Mouse (Mus musculus) midbrain, embryonic 13.5 days (tissue): Measurements from ENCODE around the gene Sympk. TPM values are rescaled to one million over a fixed set of nuclear protein-coding genes. Genes with fewer than 3 reads are reported as not detected.

Experiments used
- ATAC-seq: fragments of 200-750 bp; cut with Nextera tagmentation; 2 replicates; pipeline ENCODE4 v1.8.0; 2017; ENCODE audit warnings: mild to moderate bottlenecking, moderate TSS enrichment, moderate library complexity
- H3K27ac ChIP-seq: fragments of 300-500 bp; sonication (generic); 2 replicates; pipeline ENCODE4 v1.5.1; 2015; ENCODE audit warnings: inconsistent platforms, mild to moderate bottlenecking, moderate library complexity
- H3K27me3 ChIP-seq: fragments of 300-500 bp; sonication (generic); 2 replicates; pipeline ENCODE4 v1.6.1; 2015; ENCODE audit warnings: mild to moderate bottlenecking, inconsistent platforms
- H3K36me3 ChIP-seq: fragments of 300-500 bp; sonication (generic); 2 replicates; pipeline ENCODE4 v1.6.1; 2015; ENCODE audit warnings: mild to moderate bottlenecking, inconsistent platforms
- H3K4me1 ChIP-seq: fragments of 300-500 bp; sonication (generic); replicated peaks from 2 replicates; pipeline ENCODE4 v1.6.1; 2015; ENCODE audit warnings: inconsistent platforms
- H3K4me2 ChIP-seq: fragments of 300-500 bp; sonication (generic); replicated peaks from 2 replicates; pipeline ENCODE4 v1.6.1; 2015; ENCODE audit warnings: moderate library complexity, mild to moderate bottlenecking, inconsistent platforms
- H3K4me3 ChIP-seq: fragments of 300-500 bp; sonication (generic); replicated peaks from 2 replicates; pipeline ENCODE4 v1.5.1; 2015; ENCODE audit warnings: mild to moderate bottlenecking, inconsistent platforms
- H3K9ac ChIP-seq: fragments of 300-500 bp; sonication (generic); replicated peaks from 2 replicates; pipeline ENCODE4 v1.6.1; 2015; ENCODE audit warnings: mild to moderate bottlenecking, inconsistent platforms
- H3K9me3 ChIP-seq: fragments of 300-500 bp; sonication (generic); 2 replicates; pipeline ENCODE4 v1.6.1; 2016; ENCODE audit warnings: mild to moderate bottlenecking, inconsistent platforms
- whole genome bisulfite sequencing: fragments of 180-500 bp; shearing (Covaris S2); methylation state at CpG from one replicate; pipeline ENCODE4 v1.1.7; 2015; 5-methylcytosine and 5-hydroxymethylcytosine counted together
- polyA plus RNA-seq: library from polyadenylated mRNA; unstranded; fragments of >200 nt; fragmentation: Nextera tagmentation; extraction: Ambion mirVana; gene quantifications from 2 replicates; pipeline ENCODE4 v1.2.1, GENCODE M21; 2015

The Sympk gene
- polyA plus RNA-seq, 1 experiment from 2014 or later, result 37.2 TPM

DNA sequence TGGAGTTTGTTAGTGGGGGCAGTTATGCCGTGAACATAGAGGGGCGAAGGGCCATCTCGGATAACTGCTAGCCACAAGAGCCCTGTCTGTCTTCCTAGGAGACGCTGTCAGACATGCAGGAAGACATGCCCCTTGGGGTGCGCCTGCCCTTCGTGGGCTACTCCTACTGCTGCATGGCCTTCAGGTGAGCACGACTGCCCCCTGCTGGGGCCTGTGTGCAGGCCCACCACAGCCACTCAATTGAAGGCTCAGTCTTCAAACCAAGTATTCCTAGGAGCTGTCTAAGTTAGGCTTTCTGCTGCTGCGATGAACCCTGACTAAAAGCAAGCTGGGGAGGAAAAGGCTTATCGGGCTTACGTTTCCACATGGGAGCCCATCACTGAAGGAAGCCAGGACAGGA lies 64.6 kb downstream of the Sympk start:
- H3K9me3 ChIP-seq, result no peaks in the 10 kb centered on the region
- H3K4me1 ChIP-seq, result peaks cover 38% of the 10 kb centered on the region
- peaks cover 60% of the 10 kb centered on the region for H3K36me3 ChIP-seq

DNA sequence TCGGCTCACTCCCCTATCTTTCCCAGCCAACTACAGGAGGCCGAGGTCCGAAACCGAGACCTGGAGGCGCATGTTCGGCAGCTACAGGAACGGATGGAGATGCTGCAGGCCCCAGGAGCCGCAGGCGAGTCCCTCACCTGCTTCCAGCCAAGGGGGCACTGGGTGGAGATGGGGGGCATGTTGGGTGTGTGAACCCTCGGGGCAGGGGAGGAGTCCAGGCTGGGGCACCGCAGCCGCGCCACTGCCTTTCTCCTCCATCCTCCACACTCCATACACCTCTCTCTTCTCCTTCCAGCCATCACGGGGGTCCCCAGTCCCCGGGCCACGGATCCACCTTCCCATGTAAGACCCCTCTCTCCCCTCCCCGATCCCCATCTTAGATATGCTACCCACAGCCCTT lies 67.7 kb downstream of the Sympk start:
- Histone ChIP-seq H3K4me3 (0 out of 2 replicates have a peak overlapping the region, but pooled peaks have one; percentile 63), H3K27ac (peak overlapping the region; percentile 39; the same call in 1 of the 2 replicates), H3K36me3 (peaks cover 48% of the 10 kb centered on the region), H3K9ac (peak overlapping the region; percentile 11; the same call in 1 of the 2 replicates), H3K27me3 (peaks cover 38% of the 10 kb centered on the region), H3K4me1 (peaks cover 51% of the 10 kb centered on the region), H3K4me2 (peak overlapping the region; percentile 98; the same call in 1 of the 2 replicates), H3K9me3 (no peaks in the 10 kb centered on the region)
- 23% methylated on average over 12 of the region's 17 CpGs for WGBS
- ATAC-seq, result no peak

More for the DNA sequence above, 64.6 kb downstream of the Sympk start:
- Histone ChIP-seq H3K4me3 (no peak overlapping the region), H3K9ac (no peak overlapping the region), H3K4me2 (no peak overlapping the region), H3K27ac (no peak overlapping the region), H3K27me3 (peaks cover 28% of the 10 kb centered on the region)
- WGBS, result 43% methylated on average over 10 of the region's 10 CpGs
- ATAC-seq, result no peak

DNA sequence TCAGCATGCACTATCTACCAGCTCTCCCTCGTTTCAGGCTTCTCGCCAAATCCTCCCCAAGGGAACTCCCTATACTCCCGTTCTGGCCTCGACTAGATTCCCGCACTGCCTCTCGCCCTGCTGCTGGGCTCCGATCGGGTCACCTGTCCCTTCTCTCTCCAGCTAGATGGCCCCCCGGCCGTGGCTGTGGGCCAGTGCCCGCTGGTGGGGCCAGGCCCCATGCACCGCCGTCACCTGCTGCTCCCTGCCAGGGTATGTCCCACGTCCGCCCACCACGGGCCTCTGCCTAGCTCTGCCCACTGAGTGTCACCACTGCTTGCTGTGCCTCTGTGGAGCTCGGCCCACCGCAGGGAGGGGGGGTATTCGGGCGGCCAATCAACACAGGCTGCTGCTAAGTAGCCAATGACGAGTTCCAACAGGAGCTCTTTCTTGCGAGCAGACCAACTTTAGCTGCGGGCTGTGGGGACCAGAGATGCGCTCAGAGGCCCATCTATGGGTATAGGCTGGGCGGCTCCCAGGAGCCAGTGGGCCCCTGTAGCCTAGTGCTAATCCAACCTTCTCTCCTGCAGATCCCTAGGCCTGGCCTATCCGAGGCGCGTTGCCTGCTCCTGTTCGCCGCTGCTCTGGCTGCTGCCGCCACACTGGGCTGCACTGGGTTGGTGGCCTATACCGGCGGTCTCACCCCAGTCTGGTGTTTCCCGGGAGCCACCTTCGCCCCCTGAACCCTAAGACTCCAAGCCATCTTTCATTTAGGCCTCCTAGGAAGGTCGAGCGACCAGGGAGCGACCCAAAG lies 68.4 kb downstream of the Sympk start:
- peaks cover 55% of the 10 kb centered on the region for H3K4me1 ChIP-seq
- 4% methylated on average over 37 of the region's 38 CpGs for WGBS
- peaks cover 41% of the 10 kb centered on the region for H3K36me3 ChIP-seq
- peaks cover 38% of the 10 kb centered on the region for H3K27me3 ChIP-seq
- H3K4me2 ChIP-seq, result peak overlapping the region; percentile 98
- H3K9ac ChIP-seq, result peak overlapping the region; percentile 11; the same call in 1 of the 2 replicates
- peak overlapping the region; percentile 82; the same call in 1 of the 2 replicates for H3K27ac ChIP-seq
- peak overlapping the region; percentile 63 for H3K4me3 ChIP-seq
- no peaks in the 10 kb centered on the region for H3K9me3 ChIP-seq
- peak; percentile 59 for ATAC-seq

- Histone ChIP-seq H3K27me3 (peaks cover 38% of the 10 kb centered on the region), H3K9me3 (no peaks in the 10 kb centered on the region), H3K4me3 (peak overlapping the region; percentile 63), H3K4me2 (peak overlapping the region; percentile 98), H3K9ac (no peak overlapping the region), H3K4me1 (peaks cover 55% of the 10 kb centered on the region), H3K36me3 (peaks cover 35% of the 10 kb centered on the region), H3K27ac (peak overlapping the region; percentile 82)
- peak; percentile 44 for ATAC-seq
- WGBS, result 2% methylated on average over 9 of the region's 15 CpGs
These were observed 69.0 kb downstream of the Sympk start for GRCm38 (mm10) chr7:19093174-19093521.

- peak overlapping the region; percentile 63 for H3K4me3 ChIP-seq
- H3K4me1 ChIP-seq, result peaks cover 55% of the 10 kb centered on the region
- WGBS, result under 1% methylated on average over 45 of the region's 45 CpGs
- peak overlapping the region; percentile 98 for H3K4me2 ChIP-seq
- peaks cover 29% of the 10 kb centered on the region for H3K36me3 ChIP-seq
- H3K9ac ChIP-seq, result peak overlapping the region; percentile 72
- peaks cover 38% of the 10 kb centered on the region for H3K27me3 ChIP-seq
- peak overlapping the region; percentile 82 for H3K27ac ChIP-seq
- ATAC-seq, result peak; percentile 75
- H3K9me3 ChIP-seq, result no peaks in the 10 kb centered on the region
These were observed 69.6 kb downstream of the Sympk start for GRCm38 (mm10) chr7:19093537-19094385.

DNA sequence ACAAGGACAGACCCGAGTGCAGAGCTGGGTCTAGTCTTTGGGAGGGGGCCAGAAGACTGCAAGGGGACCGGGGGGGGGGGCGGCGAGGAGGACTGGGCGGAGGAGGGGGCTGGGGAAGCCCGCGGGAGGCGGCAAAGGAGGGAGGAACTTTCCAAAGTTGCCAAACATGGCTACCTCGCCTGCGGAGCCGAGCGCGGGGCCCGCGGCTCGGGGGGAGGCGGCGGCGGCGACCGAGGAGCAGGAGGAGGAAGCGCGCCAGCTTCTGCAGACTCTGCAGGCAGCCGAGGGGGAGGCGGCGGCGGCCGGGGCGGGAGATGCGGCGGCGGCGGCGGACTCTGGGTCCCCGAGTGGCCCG lies 70.3 kb downstream of the Sympk start, which contains the start of gene Six5:
TSS of gene Six5 (plus strand) at position 124 of the 355 bp plus-strand sequence.
- H3K9ac ChIP-seq, result peak within 1 kb of the TSS; percentile 72
- WGBS, result under 1% methylated on average over 27 of the region's 36 CpGs
- no peak for ATAC-seq
- no peaks in the 10 kb centered on the region for H3K9me3 ChIP-seq
- H3K4me1 ChIP-seq, result peaks cover 55% of the 10 kb centered on the region
- H3K27me3 ChIP-seq, result peaks cover 38% of the 10 kb centered on the region
- H3K27ac ChIP-seq, result peak within 1 kb of the TSS; percentile 82
- H3K4me3 ChIP-seq, result peak within 1 kb of the TSS; percentile 63
- peak within 1 kb of the TSS; percentile 98 for H3K4me2 ChIP-seq
- H3K36me3 ChIP-seq, result peaks cover 26% of the 10 kb centered on the region

GRCm38 (mm10) chr7:19094826-19095750 lies 70.9 kb downstream of the Sympk start:
- Histone ChIP-seq H3K27ac (peak overlapping the region; percentile 82), H3K9me3 (no peaks in the 10 kb centered on the region), H3K4me1 (peaks cover 55% of the 10 kb centered on the region), H3K9ac (peak overlapping the region; percentile 72), H3K4me3 (peak overlapping the region; percentile 63), H3K4me2 (peak overlapping the region; percentile 98), H3K36me3 (peaks cover 20% of the 10 kb centered on the region), H3K27me3 (peaks cover 35% of the 10 kb centered on the region)
- under 1% methylated on average over 84 of the region's 87 CpGs for WGBS
- ATAC-seq, result peak; percentile 3; the same call in 1 of the 2 replicates

DNA sequence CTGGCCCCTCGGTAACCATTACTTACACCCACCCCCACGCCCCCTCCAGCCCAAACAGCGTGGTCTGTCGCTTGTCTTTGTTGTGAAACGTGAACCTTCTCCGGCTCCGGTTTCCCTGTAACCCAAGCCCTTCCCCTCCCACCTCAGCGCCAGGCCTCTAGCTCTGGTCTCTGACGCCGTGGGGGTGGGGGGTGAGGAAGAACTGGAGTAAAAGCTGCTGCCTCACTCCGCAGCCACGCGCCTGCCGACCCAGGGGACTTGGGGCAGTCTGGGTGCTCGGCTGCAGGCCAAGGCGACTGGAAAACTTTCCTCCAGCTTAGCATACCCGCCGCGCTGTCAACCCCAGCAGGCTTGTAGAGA lies 71.6 kb downstream of the Sympk start:
- WGBS, result under 1% methylated on average over 19 of the region's 19 CpGs
- H3K36me3 ChIP-seq, result peaks cover 14% of the 10 kb centered on the region
- H3K4me1 ChIP-seq, result peaks cover 55% of the 10 kb centered on the region
- H3K27me3 ChIP-seq, result peaks cover 29% of the 10 kb centered on the region
- H3K27ac ChIP-seq, result peak overlapping the region; percentile 82
- peak overlapping the region; percentile 98 for H3K4me2 ChIP-seq
- H3K9ac ChIP-seq, result peak overlapping the region; percentile 72
- ATAC-seq, result no peak
- no peaks in the 10 kb centered on the region for H3K9me3 ChIP-seq
- H3K4me3 ChIP-seq, result peak overlapping the region; percentile 63

- Histone ChIP-seq H3K4me3 (peak overlapping the region; percentile 63), H3K9me3 (no peaks in the 10 kb centered on the region), H3K4me2 (peak overlapping the region; percentile 98), H3K36me3 (peaks cover 7% of the 10 kb centered on the region), H3K9ac (peak overlapping the region; percentile 72), H3K27me3 (peaks cover 21% of the 10 kb centered on the region), H3K4me1 (peaks cover 55% of the 10 kb centered on the region), H3K27ac (no peak overlapping the region)
- WGBS, result 60% methylated on average over 5 of the region's 5 CpGs
- no peak for ATAC-seq
These were observed 72.3 kb downstream of the Sympk start for GRCm38 (mm10) chr7:19096421-19096976.

GRCm38 (mm10) chr7:19097217-19097616 lies 73.0 kb downstream of the Sympk start:
- ATAC-seq, result no peak

GRCm38 (mm10) chr7:19097863-19098262 lies 73.7 kb downstream of the Sympk start:
- Histone ChIP-seq H3K27ac (no peak overlapping the region), H3K9me3 (no peaks in the 10 kb centered on the region), H3K36me3 (no peaks in the 10 kb centered on the region), H3K9ac (no peak overlapping the region), H3K4me3 (no peak overlapping the region), H3K4me2 (no peak overlapping the region), H3K4me1 (peaks cover 44% of the 10 kb centered on the region), H3K27me3 (peaks cover 10% of the 10 kb centered on the region; the same call in 1 of the 2 replicates)
- ATAC-seq, result no peak

More at GRCm38 (mm10) chr7:19097217-19097616, 73.0 kb downstream of the Sympk start:
- Histone ChIP-seq H3K9ac (no peak overlapping the region), H3K9me3 (no peaks in the 10 kb centered on the region), H3K27me3 (peaks cover 14% of the 10 kb centered on the region), H3K4me2 (no peak overlapping the region), H3K4me3 (no peak overlapping the region), H3K36me3 (no peaks in the 10 kb centered on the region), H3K4me1 (peaks cover 50% of the 10 kb centered on the region), H3K27ac (no peak overlapping the region)
- WGBS, result 64% methylated on average over 2 of the region's 2 CpGs
